Mouse (Mus musculus) forebrain, postnatal 0 days (tissue): Measurements from ENCODE around the gene Ppia. TPM values are rescaled to one million over a fixed set of nuclear protein-coding genes. Genes with fewer than 3 reads are reported as not detected.
"Not testable (repeated sequence)": the region's sequence is repeated elsewhere in the genome, so short reads cannot be mapped to it uniquely, and the experiment has no call there.

Experiments used
- ATAC-seq: fragments of 200-750 bp; cut with Nextera tagmentation; 2 replicates; pipeline ENCODE4 v1.8.0; 2017; ENCODE audit warnings: mild to moderate bottlenecking, moderate library complexity
- DNase-seq: peaks from one replicate; pipeline ENCODE4 v3.0.0-alpha.2; 2015
- H3K27ac ChIP-seq: fragments of 300-500 bp; sonication (generic); 2 replicates; pipeline ENCODE4 v1.5.1; 2014; ENCODE audit warnings: low read depth, mild to moderate bottlenecking, antibody characterized with exemption, low read length, moderate library complexity, mixed read lengths
- H3K27me3 ChIP-seq: fragments of 300-500 bp; sonication (generic); 2 replicates; pipeline ENCODE4 v1.6.1; 2014; ENCODE audit warnings: mild to moderate bottlenecking, low read length, mixed read lengths; ENCODE audit not compliant: insufficient read depth
- H3K36me3 ChIP-seq: fragments of 300-500 bp; sonication (generic); 2 replicates; pipeline ENCODE4 v1.6.1; 2014; ENCODE audit warnings: mild to moderate bottlenecking, moderate library complexity; ENCODE audit not compliant: insufficient read depth
- H3K4me1 ChIP-seq: fragments of 300-500 bp; sonication (generic); 2 replicates; pipeline ENCODE4 v1.6.1; 2014; ENCODE audit warnings: antibody characterized with exemption; ENCODE audit not compliant: insufficient read depth
- H3K4me2 ChIP-seq: fragments of 300-500 bp; sonication (generic); 2 replicates; pipeline ENCODE4 v1.6.1; 2014; ENCODE audit warnings: low read depth, mild to moderate bottlenecking, moderate library complexity
- H3K4me3 ChIP-seq: fragments of 300-500 bp; sonication (generic); 2 replicates; pipeline ENCODE4 v1.5.1; 2014; ENCODE audit warnings: low read depth, low read length, mixed read lengths
- H3K9ac ChIP-seq: fragments of 300-500 bp; sonication (generic); 2 replicates; pipeline ENCODE4 v1.6.1; 2014; ENCODE audit warnings: mild to moderate bottlenecking
- H3K9me3 ChIP-seq: fragments of 300-500 bp; sonication (generic); 2 replicates; pipeline ENCODE4 v1.6.1; 2016; ENCODE audit warnings: low read length
- CTCF ChIP-seq: sonication (generic); IDR thresholded peaks from 2 replicates; pipeline ENCODE4 v1.5.1; 2016; ENCODE audit warnings: antibody characterized with exemption, control low read depth, low read depth
- WGBS: fragments of 180-500 bp; shearing (Covaris S2); extraction: QIAGEN DNeasy Blood & Tissue Kit; methylation state at CpG from one replicate; pipeline ENCODE4 v1.1.7; 2014; 5-methylcytosine and 5-hydroxymethylcytosine counted together
- polyA plus RNA-seq: library from polyadenylated mRNA; unstranded; fragments of >200 nt; fragmentation: Nextera tagmentation; extraction: Ambion mirVana; gene quantifications from 2 replicates; pipeline ENCODE4 v1.2.1, GENCODE M21; 2015
- total RNA-seq: library from RNA; depleted of rRNA; stranded (reverse); fragments of >200 nt; gene quantifications from 2 replicates; pipeline ENCODE4 v1.2.3, GENCODE M21; 2014; rRNA removed

Gene Ppia
- total RNA-seq (3,025 and 4,002 TPM in 2 replicates), polyA plus RNA-seq (5,423 and 7,006 TPM in 2 replicates)

DNA sequence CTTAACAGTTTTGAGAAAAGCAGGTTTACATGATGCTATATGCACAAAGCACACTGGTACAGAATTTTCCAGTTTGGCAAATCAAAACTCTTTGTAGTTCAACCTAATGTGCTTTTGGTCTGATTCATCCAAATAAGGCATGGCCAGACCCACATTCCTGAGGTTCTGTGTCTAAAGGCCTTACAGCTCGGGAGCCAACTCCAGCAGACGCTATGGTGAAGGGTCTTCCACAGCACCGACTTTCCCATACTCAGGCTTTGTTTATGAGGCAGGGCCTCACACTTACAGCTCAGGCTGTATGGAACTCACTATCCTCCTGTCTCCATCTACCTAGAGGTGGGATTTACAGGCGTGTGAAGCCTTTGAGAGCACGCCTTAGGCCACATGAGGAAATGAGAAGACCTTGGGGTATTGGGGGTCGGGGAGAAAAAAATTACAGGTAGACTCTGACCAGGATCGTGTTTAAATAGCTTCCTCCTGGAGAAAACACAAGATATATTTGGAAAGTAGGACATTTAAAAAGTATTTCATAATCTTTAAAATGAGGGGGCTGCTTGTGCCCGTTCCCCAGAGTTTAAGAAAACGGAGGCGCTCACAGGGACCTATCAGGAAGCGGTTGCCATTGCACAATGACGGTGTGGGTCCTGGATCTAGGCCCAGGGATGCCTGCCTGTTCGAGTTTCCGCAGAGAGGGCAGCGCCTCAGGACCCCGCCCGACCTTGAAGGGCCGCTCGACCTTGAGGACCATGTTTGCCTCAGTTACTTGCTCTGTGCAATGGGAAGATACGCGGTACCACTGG lies at the start of gene Ppia:
Gene Ppia (plus strand): TSS at position 693 of the 800 bp plus-strand sequence.
- TF ChIP-seq CTCF = no peak
- peak within 1 kb of the TSS; percentile 94 for H3K4me3 ChIP-seq
- peak within 1 kb of the TSS; percentile 99 for H3K27ac ChIP-seq
- ATAC-seq = peak; percentile 20
- peak; percentile 33 for DNase-seq
- WGBS = 13% methylated on average over 21 of the region's 21 CpGs
- H3K9me3 ChIP-seq = no peaks in the 10 kb centered on the region
- peaks cover 12% of the 10 kb centered on the region for H3K36me3 ChIP-seq
- no peaks in the 10 kb centered on the region for H3K27me3 ChIP-seq
- H3K4me2 ChIP-seq = peak within 1 kb of the TSS; percentile 82
- H3K9ac ChIP-seq = peak within 1 kb of the TSS; percentile 99
- 0 out of 2 replicates have a peak, but pooled peaks cover 14% of the 10 kb centered on the region for H3K4me1 ChIP-seq

DNA sequence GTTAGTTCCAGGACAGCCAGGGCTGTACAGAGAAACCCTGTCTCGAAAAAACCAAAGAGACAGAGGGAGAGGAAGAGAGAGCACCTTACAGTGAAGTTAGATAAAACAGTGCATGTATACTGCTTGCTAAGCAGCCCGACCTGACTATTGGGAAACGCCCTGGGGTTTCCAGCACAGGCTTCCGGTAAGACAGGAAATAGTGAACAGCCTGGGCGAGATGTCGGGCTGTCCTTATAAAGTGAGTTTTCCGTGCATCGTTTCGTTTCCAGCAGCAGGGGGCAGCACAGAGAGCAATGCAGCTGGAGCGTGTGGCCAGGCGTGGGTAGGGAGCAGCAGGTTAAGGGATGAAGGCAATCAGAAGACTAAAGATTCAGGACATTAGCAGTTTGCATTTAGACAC lies 49.4 kb upstream of the Ppia start:
- DNase-seq (peak; percentile 67), ATAC-seq (peak; percentile 67)
- H3K36me3 ChIP-seq = no peaks in the 10 kb centered on the region
- no peaks in the 10 kb centered on the region for H3K4me1 ChIP-seq
- no peak overlapping the region for H3K4me3 ChIP-seq
- no peak overlapping the region for H3K27ac ChIP-seq
- H3K27me3 ChIP-seq = no peaks in the 10 kb centered on the region
- H3K9ac ChIP-seq = no peak overlapping the region
- peak; percentile 75 for TF ChIP-seq CTCF
- 21% methylated on average over 11 of the region's 11 CpGs for WGBS
- H3K4me2 ChIP-seq = no peak overlapping the region
- H3K9me3 ChIP-seq = no peaks in the 10 kb centered on the region

DNA sequence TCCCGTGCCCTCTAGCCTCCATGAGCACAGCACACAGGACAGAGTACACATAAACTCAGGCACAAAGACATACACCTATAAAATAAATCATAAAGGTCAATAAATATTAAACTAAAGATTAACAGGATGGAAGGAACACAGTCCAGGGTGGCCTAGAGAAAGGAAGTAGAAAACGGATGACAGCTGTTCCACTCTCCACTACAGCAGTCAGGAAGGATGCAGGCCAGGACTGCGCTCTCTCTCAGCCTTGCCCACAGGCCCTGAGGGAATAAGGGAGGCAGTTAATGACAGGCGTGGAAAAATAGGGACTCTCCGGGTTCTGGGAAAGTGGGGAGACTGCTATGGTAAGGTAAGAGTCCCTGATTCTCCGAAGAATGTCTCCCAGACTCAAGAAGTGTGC lies 48.8 kb upstream of the Ppia start:
- H3K9ac ChIP-seq = no peak overlapping the region
- H3K4me2 ChIP-seq = no peak overlapping the region
- H3K4me1 ChIP-seq = no peaks in the 10 kb centered on the region
- H3K27ac ChIP-seq = no peak overlapping the region
- no peak for TF ChIP-seq CTCF
- DNase-seq = no peak
- H3K36me3 ChIP-seq = no peaks in the 10 kb centered on the region
- H3K4me3 ChIP-seq = no peak overlapping the region
- H3K27me3 ChIP-seq = no peaks in the 10 kb centered on the region
- no peak for ATAC-seq
- no peaks in the 10 kb centered on the region for H3K9me3 ChIP-seq
- 80% methylated on average over 6 of the region's 6 CpGs for WGBS

DNA sequence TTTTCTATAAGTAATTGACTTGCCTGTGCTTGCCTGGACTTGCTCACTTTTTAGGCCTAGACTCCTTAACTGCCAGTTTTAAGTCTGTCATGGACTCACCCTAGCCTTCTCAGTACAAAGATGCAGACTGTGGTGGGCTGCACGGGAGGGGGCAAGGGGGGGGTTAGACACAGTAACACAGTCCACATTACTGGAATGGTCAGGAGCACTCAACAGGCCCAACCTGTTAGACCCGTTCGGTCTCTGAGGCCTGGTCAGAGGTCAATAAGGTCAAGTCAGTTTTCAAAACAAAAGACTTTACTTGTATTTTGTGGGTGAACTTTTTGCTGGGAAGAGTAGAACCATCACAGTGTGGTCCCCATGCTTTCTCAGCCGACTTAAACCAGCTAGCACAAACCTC lies 48.1 kb upstream of the Ppia start:
- DNase-seq = no peak
- Histone ChIP-seq H3K9ac (no peak overlapping the region), H3K4me1 (no peaks in the 10 kb centered on the region), H3K27me3 (no peaks in the 10 kb centered on the region), H3K4me2 (no peak overlapping the region), H3K36me3 (no peaks in the 10 kb centered on the region), H3K9me3 (no peaks in the 10 kb centered on the region), H3K27ac (no peak overlapping the region), H3K4me3 (no peak overlapping the region)
- ATAC-seq = no peak
- no peak for TF ChIP-seq CTCF
- WGBS = 87% methylated on average over 4 of the region's 4 CpGs

DNA sequence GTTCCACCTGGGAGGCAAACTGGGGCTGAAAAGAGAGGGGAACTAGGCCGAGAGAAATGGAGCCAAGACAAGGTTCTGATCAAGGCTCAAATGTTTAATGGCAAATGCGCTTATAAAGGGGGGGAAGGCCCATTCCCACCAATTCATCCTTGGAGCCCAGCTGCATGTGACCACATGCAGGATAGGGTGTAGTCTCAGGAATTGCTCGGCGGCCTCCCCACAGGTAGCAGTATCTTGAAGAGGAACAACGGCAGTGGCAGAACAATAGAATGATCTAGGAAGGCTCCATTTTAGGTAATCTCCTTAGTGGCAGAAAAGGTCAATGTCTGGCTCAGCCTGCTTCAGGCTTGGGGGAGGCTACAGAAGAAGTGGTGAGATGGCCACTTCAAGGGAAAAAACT lies 47.3 kb upstream of the Ppia start:
- H3K4me1 ChIP-seq, H3K4me3 ChIP-seq, H3K9ac ChIP-seq, H3K36me3 ChIP-seq, H3K27me3 ChIP-seq, DNase-seq, ATAC-seq, H3K27ac ChIP-seq, H3K4me2 ChIP-seq, H3K9me3 ChIP-seq: not testable (repeated sequence)
- 84% methylated on average over 5 of the region's 5 CpGs for WGBS

DNA sequence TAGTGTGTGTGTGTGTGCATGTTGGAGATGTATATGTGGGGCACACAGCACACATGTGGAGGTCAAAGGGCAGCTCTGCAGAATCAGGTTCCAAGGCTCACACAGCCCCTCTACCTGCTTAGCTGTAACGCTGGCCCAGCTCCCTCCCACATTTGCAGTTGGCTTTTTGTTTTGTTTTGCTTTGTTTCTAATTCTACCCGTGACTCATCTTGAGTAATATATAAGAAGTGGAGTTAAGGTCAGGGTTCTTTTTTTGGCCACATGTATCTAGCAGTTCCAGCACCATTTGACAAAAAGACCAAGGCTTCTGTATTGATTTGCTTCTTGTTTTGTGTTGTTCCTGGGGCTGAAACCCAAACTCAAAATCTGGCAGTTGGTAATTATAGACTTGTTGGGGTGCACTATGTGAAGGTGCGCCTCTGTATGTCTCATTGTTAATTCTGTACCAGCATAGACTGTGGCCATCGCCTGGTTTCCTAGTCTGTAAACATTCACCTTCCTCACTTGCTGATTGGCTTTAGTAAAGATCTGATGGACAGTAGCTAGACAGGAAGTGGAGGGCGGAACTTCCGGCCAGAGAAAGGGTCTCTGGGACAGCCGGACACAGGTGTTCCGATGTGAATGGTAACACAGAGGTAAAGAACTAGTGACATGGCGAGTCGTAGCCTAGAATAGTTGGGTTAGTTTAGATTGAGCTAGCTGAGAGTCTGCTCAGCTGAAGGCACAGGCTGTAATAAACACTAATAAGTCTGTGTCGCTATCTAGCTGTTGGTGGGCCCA lies 43.7 kb upstream of the Ppia start:
- WGBS = 86% methylated on average over 11 of the region's 11 CpGs
- H3K4me2 ChIP-seq = no peak overlapping the region
- DNase-seq (no peak), ATAC-seq (no peak)
- no peak overlapping the region for H3K9ac ChIP-seq
- H3K9me3 ChIP-seq = no peaks in the 10 kb centered on the region
- no peaks in the 10 kb centered on the region for H3K4me1 ChIP-seq
- no peaks in the 10 kb centered on the region for H3K27me3 ChIP-seq
- H3K36me3 ChIP-seq = no peaks in the 10 kb centered on the region
- H3K4me3 ChIP-seq = no peak overlapping the region
- H3K27ac ChIP-seq = no peak overlapping the region
- no peak for TF ChIP-seq CTCF

DNA sequence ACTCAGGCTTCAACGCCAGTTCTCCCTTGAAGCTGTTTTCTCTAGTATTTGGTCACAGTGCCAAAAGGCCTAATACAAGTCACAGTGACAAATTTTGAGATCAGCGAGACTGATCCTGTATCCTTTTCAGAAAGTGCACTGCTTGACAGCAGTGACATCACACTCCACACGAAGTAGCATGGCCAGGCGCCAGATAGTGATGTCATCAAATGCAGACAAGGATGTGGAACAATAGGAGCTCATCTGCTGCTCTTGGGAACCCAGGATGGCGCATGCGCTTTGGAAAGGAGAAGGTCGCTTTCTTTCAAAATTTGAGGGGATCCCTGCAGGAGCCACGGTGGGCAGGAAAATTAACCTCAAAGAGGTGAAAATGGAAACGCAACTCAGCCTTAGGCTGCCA lies 42.5 kb upstream of the Ppia start:
- DNase-seq = no peak
- H3K27ac ChIP-seq = no peak overlapping the region
- H3K4me2 ChIP-seq = no peak overlapping the region
- ATAC-seq = no peak
- no peaks in the 10 kb centered on the region for H3K36me3 ChIP-seq
- no peak overlapping the region for H3K4me3 ChIP-seq
- no peaks in the 10 kb centered on the region for H3K4me1 ChIP-seq
- H3K9ac ChIP-seq = no peak overlapping the region
- no peak for TF ChIP-seq CTCF
- 75% methylated on average over 9 of the region's 9 CpGs for WGBS
- no peaks in the 10 kb centered on the region for H3K27me3 ChIP-seq
- H3K9me3 ChIP-seq = no peaks in the 10 kb centered on the region
